Mouse (Mus musculus) testis, adult 2 months (tissue): Measurements from ENCODE around the gene Mcrip1. TPM values are rescaled to one million over a fixed set of nuclear protein-coding genes. Genes with fewer than 3 reads are reported as not detected.

Experiments
- H3K27ac ChIP-seq: fragments of 200-500 bp; 2 replicates; pipeline ENCODE4 v1.5.1; 2012; ENCODE audit warnings: low read depth, low read length; ENCODE audit not compliant: control insufficient read depth, insufficient read depth
- H3K27me3 ChIP-seq: fragments of 200-500 bp; 2 replicates; pipeline ENCODE4 v1.6.1; 2012; ENCODE audit warnings: mild to moderate bottlenecking, low read length, moderate library complexity; ENCODE audit not compliant: control insufficient read depth, insufficient read depth
- H3K36me3 ChIP-seq: fragments of 200-500 bp; 2 replicates; pipeline ENCODE4 v1.6.1; 2012; ENCODE audit warnings: mild to moderate bottlenecking, low read length; ENCODE audit not compliant: control insufficient read depth, insufficient read depth
- H3K4me1 ChIP-seq: fragments of 200-500 bp; 2 replicates; pipeline ENCODE4 v1.6.1; 2012; ENCODE audit warnings: low read length; ENCODE audit not compliant: control insufficient read depth, insufficient read depth
- H3K4me3 ChIP-seq: fragments of 200-500 bp; 2 replicates; pipeline ENCODE4 v1.5.1; 2012; ENCODE audit warnings: low read depth, mild to moderate bottlenecking, low read length, moderate library complexity, mixed read lengths; ENCODE audit not compliant: control insufficient read depth
- CTCF ChIP-seq: fragments of 200-500 bp; IDR thresholded peaks from 2 replicates; pipeline ENCODE4 v1.5.1; 2012; ENCODE audit warnings: low read depth, mild to moderate bottlenecking, inconsistent platforms, low read length, moderate library complexity; ENCODE audit not compliant: control insufficient read depth, insufficient read depth, insufficient replicate concordance
- POLR2A ChIP-seq: fragments of 200-500 bp; IDR thresholded peaks from 2 replicates; pipeline ENCODE4 v1.6.1; 2012; ENCODE audit warnings: low read depth, mild to moderate bottlenecking, inconsistent platforms, low read length, moderate library complexity; ENCODE audit not compliant: control insufficient read depth
- polyA plus RNA-seq: library from polyadenylated mRNA; depleted of rRNA; stranded (reverse); fragments of >200 nt; gene quantifications from 2 replicates; pipeline ENCODE4 v1.2.3, GENCODE M21; 2012

Mcrip1 gene
- polyA plus RNA-seq, 1 experiment = 196 TPM

DNA sequence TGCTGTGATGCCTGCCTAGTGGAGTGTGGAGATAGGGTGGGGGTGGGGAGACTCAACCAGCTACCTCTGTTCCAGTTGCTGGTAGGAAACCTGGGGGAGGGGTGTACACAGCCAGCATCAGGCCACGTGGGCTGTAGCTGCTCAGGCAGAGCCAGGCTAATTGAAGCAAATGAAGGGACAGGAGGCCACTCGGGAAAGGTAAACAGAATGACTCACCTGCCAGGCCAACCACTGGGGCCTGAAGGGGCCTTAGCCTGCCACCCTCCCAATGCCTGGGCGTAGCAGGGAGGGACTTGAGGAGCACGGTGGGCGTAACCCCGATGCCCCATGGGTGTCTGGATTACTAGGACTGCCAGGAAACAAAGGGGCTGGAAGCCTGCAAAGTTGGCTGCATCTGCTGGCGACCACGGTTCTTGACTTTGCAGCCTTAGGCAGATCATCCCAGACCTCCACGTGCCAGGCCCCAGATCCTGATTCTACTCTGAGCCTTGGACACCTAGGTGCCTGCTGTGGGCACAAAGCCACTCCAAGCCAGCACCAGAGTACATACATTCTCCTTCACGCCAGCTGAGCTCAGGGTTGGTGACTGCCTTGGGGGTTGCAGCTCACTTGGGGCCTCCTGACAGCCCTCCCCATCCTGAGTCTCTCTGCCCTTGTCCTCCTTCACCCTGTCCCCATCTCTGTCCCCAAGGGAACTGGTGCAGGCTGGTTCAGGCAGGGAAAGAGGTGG lies 10.1 kb downstream of the Mcrip1 start:
- TF ChIP-seq CTCF (no peak), POLR2A (no peak)
- Histone ChIP-seq H3K27ac (no peak overlapping the region), H3K4me3 (no peak overlapping the region), H3K4me1 (peaks cover 2% of the 10 kb centered on the region; the same call in 1 of the 2 replicates), H3K36me3 (no peaks in the 10 kb centered on the region), H3K27me3 (no peaks in the 10 kb centered on the region)

DNA sequence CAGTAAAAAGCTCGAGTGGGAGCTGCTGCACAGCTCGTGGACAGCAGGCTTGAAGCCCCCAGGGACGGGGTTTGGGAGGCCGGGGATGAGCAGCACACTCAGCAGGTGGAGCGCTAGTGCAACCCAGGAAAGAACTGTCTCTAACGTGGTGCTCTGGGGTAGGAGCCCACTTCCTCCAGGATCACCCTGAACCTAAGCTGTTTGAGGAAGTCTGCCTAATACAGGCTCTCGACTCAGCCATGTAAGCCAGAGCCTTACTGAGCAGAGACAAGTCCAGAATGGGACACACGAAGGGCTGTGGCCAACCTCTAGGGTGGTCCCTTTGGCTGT lies 10.6 kb downstream of the Mcrip1 start:
- Histone ChIP-seq H3K4me1 (peaks cover 2% of the 10 kb centered on the region; the same call in 1 of the 2 replicates), H3K27me3 (no peaks in the 10 kb centered on the region), H3K4me3 (no peak overlapping the region), H3K36me3 (no peaks in the 10 kb centered on the region), H3K27ac (no peak overlapping the region)
- no peak for TF ChIP-seq POLR2A
- TF ChIP-seq CTCF = no peak

GRCm38 (mm10) chr11:120538485-120538884 lies 11.0 kb downstream of the Mcrip1 start:
- no peak for TF ChIP-seq CTCF
- no peak for TF ChIP-seq POLR2A
- H3K27ac ChIP-seq = no peak overlapping the region
- peaks cover 2% of the 10 kb centered on the region; the same call in 1 of the 2 replicates for H3K4me1 ChIP-seq
- no peaks in the 10 kb centered on the region for H3K27me3 ChIP-seq
- H3K36me3 ChIP-seq = no peaks in the 10 kb centered on the region
- H3K4me3 ChIP-seq = no peak overlapping the region

GRCm38 (mm10) chr11:120535804-120536203 lies 13.7 kb downstream of the Mcrip1 start:
- Histone ChIP-seq H3K4me1 (peaks cover 2% of the 10 kb centered on the region), H3K27ac (no peak overlapping the region), H3K4me3 (no peak overlapping the region), H3K36me3 (no peaks in the 10 kb centered on the region), H3K27me3 (no peaks in the 10 kb centered on the region)
- TF ChIP-seq POLR2A (no peak), CTCF (no peak)

GRCm38 (mm10) chr11:120535145-120535544 lies 14.4 kb downstream of the Mcrip1 start:
- Histone ChIP-seq H3K36me3 (no peaks in the 10 kb centered on the region), H3K4me3 (no peak overlapping the region), H3K4me1 (peaks cover 5% of the 10 kb centered on the region), H3K27ac (no peak overlapping the region), H3K27me3 (no peaks in the 10 kb centered on the region)
- TF ChIP-seq POLR2A (no peak), CTCF (no peak)

DNA sequence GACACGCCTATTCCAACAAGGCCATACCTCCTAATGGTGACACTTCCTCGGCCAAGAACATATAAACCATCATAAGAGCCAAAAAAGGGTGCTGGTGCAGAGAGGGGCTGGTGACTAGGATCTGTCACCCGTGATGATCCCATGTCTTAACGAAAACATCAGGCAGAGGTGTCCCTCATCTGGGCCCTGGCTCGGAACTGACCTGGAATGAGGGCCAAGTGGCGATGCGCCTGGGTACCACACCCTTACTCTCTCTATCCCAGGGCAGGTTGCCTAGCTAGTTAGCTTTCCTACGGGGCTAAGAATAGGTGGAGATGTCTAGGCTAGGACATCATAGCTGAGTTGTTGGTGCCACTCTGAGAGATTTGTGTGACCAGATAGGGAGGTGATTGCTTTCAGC lies 15.4 kb downstream of the Mcrip1 start:
- Histone ChIP-seq H3K27me3 (no peaks in the 10 kb centered on the region), H3K4me3 (no peak overlapping the region), H3K27ac (no peak overlapping the region), H3K36me3 (no peaks in the 10 kb centered on the region), H3K4me1 (peaks cover 5% of the 10 kb centered on the region)
- TF ChIP-seq CTCF (no peak), POLR2A (no peak)

DNA sequence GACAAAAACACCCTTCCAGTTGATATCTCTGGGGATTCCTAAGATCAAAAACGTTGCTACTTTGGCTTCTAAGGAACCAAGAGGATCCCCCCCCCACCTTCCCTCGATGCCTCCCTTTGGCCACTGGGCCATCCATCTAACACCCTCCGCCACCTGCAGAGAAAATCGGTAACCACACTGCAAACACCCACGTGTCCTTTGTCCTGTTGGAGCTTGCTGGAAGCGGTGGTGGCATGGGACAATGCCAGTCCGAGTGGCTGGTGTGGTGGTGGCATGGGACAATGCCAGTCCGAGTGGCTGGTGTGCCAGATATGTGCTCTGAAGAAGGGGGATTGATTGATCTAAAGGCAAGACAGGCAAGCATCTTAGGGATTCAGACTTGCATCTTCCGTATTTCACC lies 17.9 kb downstream of the Mcrip1 start:
- H3K27ac ChIP-seq = no peak overlapping the region
- peaks cover 3% of the 10 kb centered on the region for H3K4me1 ChIP-seq

More for the DNA sequence above, 17.9 kb downstream of the Mcrip1 start:
- TF ChIP-seq POLR2A (no peak), CTCF (no peak)
- Histone ChIP-seq H3K27me3 (no peaks in the 10 kb centered on the region), H3K36me3 (no peaks in the 10 kb centered on the region), H3K4me3 (no peak overlapping the region)
